Mouse (Mus musculus) heart, embryonic 12.5 days (tissue): Measurements from ENCODE around the gene Fosb. TPM values are rescaled to one million over a fixed set of nuclear protein-coding genes. Genes with fewer than 3 reads are reported as not detected.

ENCODE experiments used
- ATAC-seq: fragments of 200-750 bp; cut with Nextera tagmentation; 2 replicates; pipeline ENCODE4 v1.8.0; 2017; ENCODE audit warnings: moderate TSS enrichment, moderate library complexity; ENCODE audit not compliant: insufficient number of reproducible peaks, low FRiP score
- H3K27ac ChIP-seq: fragments of 300-500 bp; sonication (generic); 2 replicates; pipeline ENCODE4 v1.5.1; 2016; ENCODE audit warnings: mild to moderate bottlenecking, moderate library complexity; ENCODE audit not compliant: poor library complexity, severe bottlenecking
- H3K27me3 ChIP-seq: fragments of 300-500 bp; sonication (generic); replicated peaks from 2 replicates; pipeline ENCODE4 v1.6.1; 2016; ENCODE audit warnings: mild to moderate bottlenecking, moderate library complexity
- H3K36me3 ChIP-seq: fragments of 300-500 bp; sonication (generic); 2 replicates; pipeline ENCODE4 v1.6.1; 2016; ENCODE audit warnings: mild to moderate bottlenecking, moderate library complexity
- H3K4me1 ChIP-seq: fragments of 300-500 bp; sonication (generic); replicated peaks from 2 replicates; pipeline ENCODE4 v1.6.1; 2016; ENCODE audit warnings: mild to moderate bottlenecking
- H3K4me2 ChIP-seq: fragments of 300-500 bp; sonication (generic); 2 replicates; pipeline ENCODE4 v1.6.1; 2016; ENCODE audit warnings: mild to moderate bottlenecking, moderate library complexity
- H3K4me3 ChIP-seq: fragments of 300-500 bp; sonication (generic); 2 replicates; pipeline ENCODE4 v1.5.1; 2016; ENCODE audit warnings: mild to moderate bottlenecking
- H3K9ac ChIP-seq: fragments of 300-500 bp; sonication (generic); 2 replicates; pipeline ENCODE4 v1.6.1; 2016; ENCODE audit warnings: mild to moderate bottlenecking, moderate library complexity
- H3K9me3 ChIP-seq: fragments of 300-500 bp; sonication (generic); replicated peaks from 2 replicates; pipeline ENCODE4 v1.6.1; 2016; ENCODE audit warnings: mild to moderate bottlenecking, moderate library complexity
- WGBS: fragments of 180-500 bp; shearing (Covaris S2); methylation state at CpG from one replicate; pipeline ENCODE4 v1.1.7; 2016; 5-methylcytosine and 5-hydroxymethylcytosine counted together
- polyA plus RNA-seq: library from polyadenylated mRNA; unstranded; fragments of >200 nt; fragmentation: Nextera tagmentation; extraction: Ambion mirVana; gene quantifications from 2 replicates; pipeline ENCODE4 v1.2.1, GENCODE M21; 2016

Gene Fosb
- polyA plus RNA-seq, 1 experiment from 2014 or later: 0.37 TPM

GRCm38 (mm10) chr7:19272173-19272764 is 37.6 kb downstream of the Fosb start:
- Histone ChIP-seq H3K4me1 (peaks cover 27% of the 10 kb centered on the region), H3K27ac (peak overlapping the region; percentile 99), H3K9ac (peak overlapping the region; percentile 99), H3K36me3 (peaks cover 11% of the 10 kb centered on the region), H3K27me3 (peaks cover 5% of the 10 kb centered on the region; the same call in 1 of the 2 replicates), H3K4me3 (peak overlapping the region; percentile 98), H3K4me2 (peak overlapping the region; percentile 99), H3K9me3 (peaks cover 5% of the 10 kb centered on the region; the same call in 1 of the 2 replicates)
- ATAC-seq: peak; percentile 73
- WGBS: under 1% methylated on average over 31 of the region's 36 CpGs

GRCm38 (mm10) chr7:19271238-19272172 is 38.3 kb downstream of the Fosb start, which contains the start of gene Vasp:
Vasp (minus strand) TSS chr7:19271817.
- ATAC-seq: peak; percentile 75

GRCm38 (mm10) chr7:19270509-19271237 is 39.2 kb downstream of the Fosb start:
- Histone ChIP-seq H3K27ac (peak overlapping the region; percentile 99), H3K4me1 (peaks cover 43% of the 10 kb centered on the region), H3K9me3 (no peaks in the 10 kb centered on the region), H3K4me3 (peak overlapping the region; percentile 98), H3K36me3 (peaks cover 24% of the 10 kb centered on the region), H3K27me3 (no peaks in the 10 kb centered on the region), H3K9ac (peak overlapping the region; percentile 99), H3K4me2 (peak overlapping the region; percentile 99)
- ATAC-seq: no peak
- WGBS: under 1% methylated on average over 20 of the region's 21 CpGs

More at GRCm38 (mm10) chr7:19271238-19272172, 38.3 kb downstream of the Fosb start, which contains the start of gene Vasp:
- Histone ChIP-seq H3K4me1 (peaks cover 35% of the 10 kb centered on the region), H3K4me3 (peak within 1 kb of the TSS; percentile 98), H3K9ac (peak within 1 kb of the TSS; percentile 99), H3K27ac (peak within 1 kb of the TSS; percentile 99), H3K27me3 (no peaks in the 10 kb centered on the region), H3K9me3 (peaks cover 5% of the 10 kb centered on the region; the same call in 1 of the 2 replicates), H3K4me2 (peak within 1 kb of the TSS; percentile 99), H3K36me3 (peaks cover 16% of the 10 kb centered on the region)
- WGBS: under 1% methylated on average over 58 of the region's 62 CpGs

GRCm38 (mm10) chr7:19269721-19270441 is 40.0 kb downstream of the Fosb start:
- Histone ChIP-seq H3K9ac (peak overlapping the region; percentile 99), H3K27ac (peak overlapping the region; percentile 99), H3K4me3 (peak overlapping the region; percentile 98), H3K4me1 (peaks cover 51% of the 10 kb centered on the region), H3K27me3 (no peaks in the 10 kb centered on the region), H3K36me3 (peaks cover 28% of the 10 kb centered on the region), H3K9me3 (no peaks in the 10 kb centered on the region), H3K4me2 (peak overlapping the region; percentile 99)
- ATAC-seq: peak; percentile 80
- WGBS: 2% methylated on average over 19 of the region's 19 CpGs

- no peaks in the 10 kb centered on the region for H3K9me3 ChIP-seq
- 37% methylated on average over 10 of the region's 10 CpGs for WGBS
- peak overlapping the region; percentile 99 for H3K27ac ChIP-seq
- H3K4me1 ChIP-seq: peaks cover 56% of the 10 kb centered on the region
- 0 out of 2 replicates have a peak, but pooled peaks have one; percentile 24 for ATAC-seq
- no peaks in the 10 kb centered on the region for H3K27me3 ChIP-seq
- H3K36me3 ChIP-seq: peaks cover 36% of the 10 kb centered on the region
- H3K4me2 ChIP-seq: peak overlapping the region; percentile 99
- peak overlapping the region; percentile 99 for H3K9ac ChIP-seq
- H3K4me3 ChIP-seq: peak overlapping the region; percentile 98
These were observed 40.7 kb downstream of the Fosb start for GRCm38 (mm10) chr7:19268993-19269681.

- peaks cover 52% of the 10 kb centered on the region for H3K4me1 ChIP-seq
- peaks cover 56% of the 10 kb centered on the region for H3K36me3 ChIP-seq
- WGBS: 58% methylated on average over 10 of the region's 10 CpGs
These were observed 42.8 kb downstream of the Fosb start for GRCm38 (mm10) chr7:19267051-19267450.

GRCm38 (mm10) chr7:19265928-19266822 is 43.7 kb downstream of the Fosb start:
- Histone ChIP-seq H3K9ac (peak overlapping the region; percentile 49), H3K36me3 (peaks cover 65% of the 10 kb centered on the region), H3K9me3 (no peaks in the 10 kb centered on the region), H3K4me2 (peak overlapping the region; percentile 22; the same call in 1 of the 2 replicates), H3K4me1 (peaks cover 52% of the 10 kb centered on the region), H3K27ac (0 out of 2 replicates have a peak overlapping the region, but pooled peaks have one; percentile 45), H3K27me3 (no peaks in the 10 kb centered on the region), H3K4me3 (no peak overlapping the region)
- ATAC-seq: no peak
- 63% methylated on average over 10 of the region's 10 CpGs for WGBS

More at GRCm38 (mm10) chr7:19267051-19267450, 42.8 kb downstream of the Fosb start:
- Histone ChIP-seq H3K27ac (peak overlapping the region; percentile 45), H3K4me2 (peak overlapping the region; percentile 27), H3K27me3 (no peaks in the 10 kb centered on the region), H3K4me3 (no peak overlapping the region), H3K9me3 (no peaks in the 10 kb centered on the region), H3K9ac (peak overlapping the region; percentile 49; the same call in 1 of the 2 replicates)
- ATAC-seq: no peak

- 13% methylated on average over 7 of the region's 7 CpGs for WGBS
- no peaks in the 10 kb centered on the region for H3K27me3 ChIP-seq
- H3K9me3 ChIP-seq: no peaks in the 10 kb centered on the region
- ATAC-seq: no peak
- peaks cover 76% of the 10 kb centered on the region for H3K36me3 ChIP-seq
- H3K4me1 ChIP-seq: peaks cover 52% of the 10 kb centered on the region
- H3K9ac ChIP-seq: 0 out of 2 replicates have a peak overlapping the region, but pooled peaks have one; percentile 16
- 0 out of 2 replicates have a peak overlapping the region, but pooled peaks have one; percentile 19 for H3K4me2 ChIP-seq
- no peak overlapping the region for H3K4me3 ChIP-seq
- H3K27ac ChIP-seq: no peak overlapping the region
These were observed 44.7 kb downstream of the Fosb start for GRCm38 (mm10) chr7:19265147-19265546.

GRCm38 (mm10) chr7:19258336-19258735 is 51.5 kb downstream of the Fosb start:
- no peak overlapping the region for H3K4me3 ChIP-seq
- no peak overlapping the region for H3K4me2 ChIP-seq
- no peak overlapping the region for H3K9ac ChIP-seq
- no peak overlapping the region for H3K27ac ChIP-seq
- H3K9me3 ChIP-seq: no peaks in the 10 kb centered on the region
- WGBS: 79% methylated on average over 3 of the region's 3 CpGs
- no peak for ATAC-seq
- H3K4me1 ChIP-seq: no peaks in the 10 kb centered on the region; the same call in 1 of the 2 replicates
- peaks cover 91% of the 10 kb centered on the region for H3K36me3 ChIP-seq
- no peaks in the 10 kb centered on the region for H3K27me3 ChIP-seq
